Mouse (Mus musculus) cortical plate, adult 2 months (tissue): ENCODE measurements around the gene Cutal. TPM values are rescaled to one million over a fixed set of nuclear protein-coding genes. Genes with fewer than 3 reads are reported as not detected.

Source experiments
- H3K27ac ChIP-seq: fragments of 200-500 bp; 2 replicates; pipeline ENCODE4 v1.5.1; 2012; ENCODE audit warnings: low read length, control low read depth, inconsistent platforms; ENCODE audit not compliant: insufficient read depth
- H3K4me1 ChIP-seq: fragments of 200-500 bp; 2 replicates; pipeline ENCODE4 v1.6.1; 2011; ENCODE audit warnings: low read length; ENCODE audit not compliant: control insufficient read depth, insufficient read depth
- H3K4me3 ChIP-seq: fragments of 200-500 bp; 2 replicates; pipeline ENCODE4 v1.5.1; 2011; ENCODE audit warnings: mild to moderate bottlenecking, low read length, control low read depth; ENCODE audit not compliant: insufficient read depth
- CTCF ChIP-seq: fragments of 200-500 bp; IDR thresholded peaks from 2 replicates; pipeline ENCODE4 v1.5.1; 2011; ENCODE audit warnings: mild to moderate bottlenecking, control low read depth, low read length; ENCODE audit not compliant: insufficient read depth; ENCODE audit errors: extremely low read depth
- POLR2A ChIP-seq: fragments of 200-500 bp; IDR thresholded peaks from 2 replicates; pipeline ENCODE4 v1.6.1; 2011; ENCODE audit warnings: mild to moderate bottlenecking, low read length, control low read depth; ENCODE audit not compliant: insufficient read depth; ENCODE audit errors: extremely low read depth
- polyA plus RNA-seq: library from polyadenylated mRNA; depleted of rRNA; stranded (reverse); fragments of >200 nt; gene quantifications from 2 replicates; pipeline ENCODE4 v1.2.3, GENCODE M21; 2012; rRNA removed

The Cutal gene
- polyA plus RNA-seq, 1 experiment: 0.52 TPM

DNA sequence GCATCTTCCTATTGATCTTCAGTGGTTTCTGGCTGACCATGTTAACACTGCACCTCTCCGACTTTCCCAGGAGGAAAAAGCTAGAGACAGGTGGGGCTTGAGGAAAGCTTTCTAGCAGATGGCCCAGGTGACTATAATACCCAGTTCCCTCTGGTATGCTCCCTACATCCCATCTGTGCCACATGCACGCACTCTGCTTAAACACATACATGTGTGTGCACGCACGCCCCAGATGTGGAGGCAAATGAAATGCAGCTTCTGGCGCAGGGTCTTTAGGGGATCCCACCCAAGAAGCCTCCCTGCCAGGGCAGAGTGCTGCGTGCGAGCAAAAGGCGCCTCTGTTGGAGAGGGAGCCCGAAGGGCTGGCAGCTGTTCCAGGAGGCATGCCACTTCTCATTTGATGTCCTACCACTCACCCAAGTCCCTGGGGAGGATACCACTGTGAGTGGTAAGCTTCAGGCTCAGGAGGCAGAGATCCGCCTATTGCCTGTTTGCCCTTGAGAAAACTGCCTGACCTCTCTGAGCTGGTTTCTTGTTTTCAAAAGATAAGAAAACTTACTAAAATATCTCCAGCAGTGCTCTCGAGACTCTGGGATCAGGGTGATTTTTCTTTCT lies 67.0 kb downstream of the Cutal start:
- Histone ChIP-seq H3K4me3 (no peak overlapping the region), H3K27ac (no peak overlapping the region), H3K4me1 (no peaks in the 10 kb centered on the region)
- TF ChIP-seq POLR2A (no peak), CTCF (no peak)

Other genes with a start within 250 kb of the Cutal start
- gene Gapvd1, start 119.2 kb upstream of the Cutal start, polyA plus RNA-seq: 42.0 and 43.2 TPM in 2 replicates
- 184 and 215 TPM in 2 replicates for gene Hspa5, start 102.4 kb upstream of the Cutal start, polyA plus RNA-seq
- 37.1 and 38.2 TPM in 2 replicates for gene Rabepk, start 74.5 kb upstream of the Cutal start, polyA plus RNA-seq
- 83.2 and 83.8 TPM in 2 replicates for gene Fbxw2, start 48.1 kb upstream of the Cutal start, polyA plus RNA-seq
- not detected in 2 replicates for gene Gm34653, start 41.4 kb upstream of the Cutal start, polyA plus RNA-seq
- gene Psmd5, start 572 bp downstream of the Cutal start, polyA plus RNA-seq: 41.7 and 43.9 TPM in 2 replicates
- gene Phf19, start 39.6 kb downstream of the Cutal start, polyA plus RNA-seq: 0.95 and 0.98 TPM in 2 replicates
- 0.83 and 1.4 TPM in 2 replicates for gene Traf1, start 87.4 kb downstream of the Cutal start, polyA plus RNA-seq
- gene Hc, start 187.0 kb downstream of the Cutal start, polyA plus RNA-seq: 0.08 and 0.35 TPM in 2 replicates
- gene AI182371, start 227.1 kb downstream of the Cutal start, polyA plus RNA-seq: 0.52 and 0.59 TPM in 2 replicates
- gene Cntrl, start 235.1 kb downstream of the Cutal start, polyA plus RNA-seq: 14.9 and 15.6 TPM in 2 replicates